Mouse (Mus musculus): ENCODE data around the gene Stub1. TPM values are rescaled to one million over a fixed set of nuclear protein-coding genes. Genes with fewer than 3 reads are reported as not detected.
"Not testable (repeated sequence)": the region's sequence is repeated elsewhere in the genome, so short reads cannot be mapped to it uniquely, and the experiment has no call there.

The Stub1 gene
- total RNA-seq, 2 experiments from 2014 or later = 155 to 157 TPM

- no peak for DNase-seq (ENCODE audit: low spot score in 2 of 2)
These were observed 7.1 kb downstream of the Stub1 start for GRCm38 (mm10) chr17:25825984-25826570.

- DNase-seq (ENCODE audit: low spot score in 2 of 2) = no peak
These were observed 7.9 kb downstream of the Stub1 start for GRCm38 (mm10) chr17:25825311-25825710.

- no peak for DNase-seq (ENCODE audit: low spot score in 2 of 2)
These were observed 8.7 kb downstream of the Stub1 start for GRCm38 (mm10) chr17:25824362-25825142.

- DNase-seq (ENCODE audit: low spot score in 2 of 2) = peak; percentile 78 to 90
These were observed 9.8 kb downstream of the Stub1 start, which contains the start of gene Wdr24 for GRCm38 (mm10) chr17:25823452-25823851. Wdr24 (plus strand) TSS chr17:25823627.

- no peak for DNase-seq (ENCODE audit: low spot score in 2 of 2)
These were observed 14.1 kb downstream of the Stub1 start for GRCm38 (mm10) chr17:25818851-25819780.

- no peak for DNase-seq (ENCODE audit: low spot score in 2 of 2)
These were observed 15.5 kb downstream of the Stub1 start for GRCm38 (mm10) chr17:25817662-25818061.

GRCm38 (mm10) chr17:25813471-25813870, 19.7 kb downstream of the Stub1 start:
- DNase-seq (ENCODE audit: low spot score in 2 of 2) = peak; percentile 70 to 80

- DNase-seq (ENCODE audit: low spot score in 2 of 2) = no peak
These were observed 22.3 kb downstream of the Stub1 start for GRCm38 (mm10) chr17:25810890-25811289.

- DNase-seq (ENCODE audit: low spot score in 2 of 2) = no peak
These were observed 23.4 kb downstream of the Stub1 start for GRCm38 (mm10) chr17:25809606-25810340.

- DNase-seq (ENCODE audit: low spot score in 2 of 2) = peak; percentile 86 to 93
These were observed 24.2 kb downstream of the Stub1 start, which contains the start of gene Fbxl16 for GRCm38 (mm10) chr17:25808789-25809605. Fbxl16 (plus strand) TSS chr17:25809085.

GRCm38 (mm10) chr17:25808028-25808427, 25.2 kb downstream of the Stub1 start:
- no peak for DNase-seq (ENCODE audit: low spot score in 2 of 2)

GRCm38 (mm10) chr17:25807452-25807851, 25.8 kb downstream of the Stub1 start:
- not testable (repeated sequence) for DNase-seq (ENCODE audit: low spot score in 2 of 2)

- no peak for DNase-seq (ENCODE audit: low spot score in 2 of 2)
These were observed 26.7 kb downstream of the Stub1 start for GRCm38 (mm10) chr17:25806507-25806906.

GRCm38 (mm10) chr17:25802825-25803517, 30.2 kb downstream of the Stub1 start:
- DNase-seq (ENCODE audit: low spot score in 2 of 2) = peak; percentile 81 to 90

- peak; percentile 67 to 82 for DNase-seq (ENCODE audit: low spot score in 2 of 2)
These were observed 32.2 kb downstream of the Stub1 start for GRCm38 (mm10) chr17:25801029-25801428.

GRCm38 (mm10) chr17:25796951-25797369, 36.2 kb downstream of the Stub1 start, which contains the start of gene Metrn:
Metrn (minus strand) TSS chr17:25797136.
- DNase-seq (ENCODE audit: low spot score in 2 of 2) = peak in 1 of 2 experiments; percentile 79

- DNase-seq (ENCODE audit: low spot score in 2 of 2) = no peak
These were observed 36.9 kb downstream of the Stub1 start for GRCm38 (mm10) chr17:25796211-25796771.

- peak in 1 of 2 experiments; percentile 73 for DNase-seq (ENCODE audit: low spot score in 2 of 2)
These were observed 37.6 kb downstream of the Stub1 start, which contains the start of gene AC134908.4 for GRCm38 (mm10) chr17:25795609-25796092. AC134908.4 (minus strand) TSS chr17:25795659.

Measured in layer of hippocampus, postnatal 14 days (tissue).